Mouse (Mus musculus) G1E (cell line): ENCODE measurements around the gene Galnt14.

Source experiments
- CTCF ChIP-seq: IDR thresholded peaks from 2 replicates; pipeline ENCODE4 v1.5.1; 2012; ENCODE audit warnings: low read depth, low read length, inconsistent platforms, mixed read lengths
- GATA1 ChIP-seq: IDR thresholded peaks from 2 replicates; pipeline ENCODE4 v1.6.1; 2012; ENCODE audit warnings: borderline replicate concordance, low read length, inconsistent platforms, mixed read lengths
- GATA2 ChIP-seq: IDR thresholded peaks from 2 replicates; pipeline ENCODE4 v1.6.1; 2012; ENCODE audit warnings: low read depth, low read length, inconsistent platforms, borderline replicate concordance
- POLR2AphosphoS5 ChIP-seq: IDR thresholded peaks from 2 replicates; pipeline ENCODE4 v1.6.1; 2012; ENCODE audit warnings: low read depth, low read length, inconsistent platforms; ENCODE audit not compliant: insufficient replicate concordance
- TAL1 ChIP-seq: conservative IDR thresholded peaks from 2 replicates; pipeline ENCODE4 v1.6.1; 2012; ENCODE audit warnings: low read depth, low read length, inconsistent platforms, mixed read lengths

DNA sequence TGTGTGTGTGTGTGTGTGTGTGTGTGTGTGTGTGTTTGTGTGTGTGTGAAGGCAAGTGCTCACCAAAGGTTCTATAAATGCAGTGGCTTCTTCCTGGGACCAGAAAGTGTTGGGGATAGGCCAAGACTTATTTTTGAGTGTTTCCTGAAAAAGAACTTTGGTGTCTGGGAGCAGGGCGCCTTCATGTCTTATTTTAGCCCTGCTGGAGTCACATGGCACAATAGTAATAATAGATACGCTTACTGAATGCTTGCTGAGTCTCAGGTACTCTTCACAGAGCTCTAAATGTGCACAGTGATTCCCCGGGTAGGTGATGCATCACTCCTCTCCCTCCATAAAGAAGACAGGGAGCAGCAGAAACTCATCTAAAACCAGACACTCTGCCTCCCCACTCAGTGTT is 153.2 kb downstream of the Galnt14 start:
- no peak for TF ChIP-seq CTCF
- no peak for TF ChIP-seq GATA1
- no peak for TF ChIP-seq TAL1
- TF ChIP-seq GATA2: no peak
- TF ChIP-seq POLR2AphosphoS5: no peak
